Mouse (Mus musculus) hematopoietic stem cell, adult 5-6 weeks (primary cell): ENCODE measurements around the gene Nckap5. TPM values are rescaled to one million over a fixed set of nuclear protein-coding genes. Genes with fewer than 3 reads are reported as not detected.

Experiments
- ATAC-seq, 2 experiments: fragments of 125-278 bp in 1 of 2; replicated peaks in 1 of 2; 2 replicates each; pipeline ENCODE4 v1.8.0; 2016 to 2017; ENCODE audit warnings: inconsistent platforms in 2 of 2, mild to moderate bottlenecking in 2 of 2, moderate number of reproducible peaks in 2 of 2, low read depth in 1 of 2, moderate TSS enrichment in 1 of 2; ENCODE audit not compliant: low FRiP score in 2 of 2, poor library complexity in 2 of 2, severe bottlenecking in 2 of 2, insufficient read depth in 1 of 2, low TSS enrichment in 1 of 2
- total RNA-seq: library from RNA; stranded (forward); fragments of 172-1452, 232-1000 nt; gene quantifications from 2 replicates; pipeline ENCODE4 v1.2.3, GENCODE M21; 2017

Nckap5 gene
- total RNA-seq, 1 experiment from 2014 or later: not detected

- no peak for ATAC-seq
These were observed 919.7 kb downstream of the Nckap5 start for GRCm38 (mm10) chr1:125910871-125911265.

GRCm38 (mm10) chr1:125910211-125910870 is 920.3 kb downstream of the Nckap5 start:
- ATAC-seq: no peak

GRCm38 (mm10) chr1:125893158-125893557 is 937.4 kb downstream of the Nckap5 start:
- no peak for ATAC-seq

GRCm38 (mm10) chr1:125870056-125870455 is 960.5 kb downstream of the Nckap5 start:
- ATAC-seq: no peak
